ENCODE assay signal across 8 mouse cellular contexts in the genomic region with DNA sequence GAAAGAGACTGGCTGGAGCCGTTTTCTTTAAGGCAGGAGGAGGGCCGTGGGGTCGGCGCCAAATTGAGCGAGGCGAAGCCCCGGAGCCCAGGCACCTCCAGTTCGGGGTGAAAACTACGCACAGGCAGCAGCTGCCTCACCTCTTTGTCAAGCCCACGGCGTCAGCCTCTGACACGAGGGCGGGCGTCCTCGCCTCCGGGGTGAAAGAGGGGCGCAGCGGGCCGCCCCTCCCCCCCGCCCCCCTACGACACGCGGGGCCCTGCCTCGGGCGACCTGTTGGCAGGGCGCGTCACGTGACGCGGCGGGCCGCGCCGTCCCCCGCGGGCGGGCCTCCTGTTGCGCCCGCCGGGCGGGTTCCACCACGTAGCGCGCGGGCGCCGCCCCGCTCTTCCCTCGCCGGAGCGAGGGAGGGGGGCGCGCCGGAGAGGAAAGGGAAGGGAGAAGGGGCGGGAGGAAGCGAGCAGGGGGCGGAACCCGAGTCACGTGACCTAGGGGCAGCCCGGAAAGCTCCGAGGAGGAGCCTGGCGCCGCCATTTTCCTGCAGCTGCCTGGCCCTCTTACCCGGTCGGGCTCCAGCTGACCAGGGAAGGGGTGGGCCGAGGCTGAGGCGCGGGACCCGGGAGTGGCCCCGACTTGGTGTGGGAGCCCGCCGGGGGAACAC. TPM values are rescaled to one million over a fixed set of nuclear protein-coding genes. Genes with fewer than 3 reads are reported as not detected.
DNase-seq lines count a peak whose midpoint lies in the region; ATAC-seq and TF ChIP-seq lines count a peak whose summit lies in the region.

A gene (plus strand): TSS at position 482 of the 661 bp plus-strand sequence.

- WGBS in heart, embryonic 10.5 days: under 1% methylated on average over 64 of the region's 72 CpGs
- under 1% methylated on average over 38 of the region's 72 CpGs for WGBS in kidney, embryonic 15.5 days

- H3K27ac ChIP-seq in bone marrow macrophage, adult 2 months (ENCODE audit: insufficient read depth, low read depth, low read length): peak within 1 kb of the TSS; percentile 98
- H3K27ac ChIP-seq in embryonic fibroblast, embryonic 13.5 days (ENCODE audit: insufficient read depth, low read length): peak within 1 kb of the TSS; percentile 99
- peak within 1 kb of the TSS; percentile 98 for H3K27ac ChIP-seq in heart, embryonic 10.5 days
- peak within 1 kb of the TSS; percentile 99 for H3K27ac ChIP-seq in kidney, embryonic 15.5 days

- no peaks in the 10 kb centered on the region for H3K36me3 ChIP-seq in heart, embryonic 10.5 days
- H3K36me3 ChIP-seq in kidney, embryonic 15.5 days: no peaks in the 10 kb centered on the region

- H3K4me1 ChIP-seq in bone marrow macrophage, adult 2 months (ENCODE audit: control insufficient read depth, insufficient read depth, low read length): peaks cover 16% of the 10 kb centered on the region
- peaks cover 5% of the 10 kb centered on the region for H3K4me1 ChIP-seq in embryonic fibroblast, embryonic 13.5 days (ENCODE audit: control insufficient read depth, insufficient read depth, low read length)
- H3K4me1 ChIP-seq in heart, embryonic 10.5 days: peaks cover 10% of the 10 kb centered on the region
- peaks cover 14% of the 10 kb centered on the region for H3K4me1 ChIP-seq in kidney, embryonic 15.5 days

- no peaks in the 10 kb centered on the region for H3K9me3 ChIP-seq in heart, embryonic 10.5 days
- no peaks in the 10 kb centered on the region for H3K9me3 ChIP-seq in kidney, embryonic 15.5 days (replicated peaks)

- H3K4me3 ChIP-seq in bone marrow macrophage, adult 2 months (ENCODE audit: insufficient read depth, low read length): peak within 1 kb of the TSS; percentile 80
- peak within 1 kb of the TSS; percentile 89 for H3K4me3 ChIP-seq in embryonic fibroblast, embryonic 13.5 days (ENCODE audit: insufficient read depth, low read length)
- H3K4me3 ChIP-seq in heart, embryonic 10.5 days: peak within 1 kb of the TSS; percentile 85
- H3K4me3 ChIP-seq in kidney, embryonic 15.5 days (replicated peaks): peak within 1 kb of the TSS; percentile 88

- peak within 1 kb of the TSS; percentile 87 for H3K9ac ChIP-seq in kidney, embryonic 15.5 days

- peak within 1 kb of the TSS; percentile 71 for H3K4me2 ChIP-seq in kidney, embryonic 15.5 days

- no peak for TF ChIP-seq CTCF in bone marrow macrophage, adult 2 months (IDR thresholded peaks at IDR 0.05; ENCODE audit: low read depth, low read length)
- no peak for TF ChIP-seq CTCF in embryonic fibroblast, embryonic 13.5 days (IDR thresholded peaks at IDR 0.05; ENCODE audit: borderline replicate concordance, insufficient read depth, low read length)

- DNase-seq in A20 (ENCODE audit: low read depth, low spot score): peak; percentile 98
- DNase-seq in heart, embryonic 10.5 days (ENCODE audit: low spot score): peak; percentile 98
- peak; percentile 99 for DNase-seq in liver
- DNase-seq in spleen, postnatal 4 days (ENCODE audit: low spot score in 2 of 2): peak; percentile 99

- peak; percentile 96 for ATAC-seq in kidney, embryonic 15.5 days (replicated peaks; ENCODE audit: low FRiP score)
- ATAC-seq in monocyte, adult 5-6 weeks (replicated peaks; ENCODE audit: insufficient number of reproducible peaks, low FRiP score, low TSS enrichment, poor library complexity, severe bottlenecking): peak; percentile 82

- TF ChIP-seq POLR2A in bone marrow macrophage, adult 2 months (IDR thresholded peaks at IDR 0.05; ENCODE audit: borderline replicate concordance, low read depth, low read length): 0 out of 2 replicates have a peak, but pooled peaks have one; percentile 54
- TF ChIP-seq POLR2A in embryonic fibroblast, embryonic 13.5 days (IDR thresholded peaks at IDR 0.05; ENCODE audit: low read depth, low read length): peak; percentile 87

- no peaks in the 10 kb centered on the region for H3K27me3 ChIP-seq in heart, embryonic 10.5 days (ENCODE audit: insufficient read depth, poor library complexity, severe bottlenecking)
- H3K27me3 ChIP-seq in kidney, embryonic 15.5 days: no peaks in the 10 kb centered on the region

RNA-seq across cellular contexts. Expression of the gene that starts here (rescaled TPM):
- 430 and 434 TPM in 2 replicates for polyA plus RNA-seq in bone marrow macrophage, adult 2 months (2012; ENCODE audit: insufficient read depth, insufficient read length, missing spikeins)
- 615 and 683 TPM in 2 replicates for polyA plus RNA-seq in embryonic fibroblast, embryonic 13.5 days (2011; ENCODE audit: insufficient read length, low read depth, missing spikeins)
- polyA plus RNA-seq in heart, embryonic 10.5 days (2016; fragmentation: Nextera tagmentation; extraction: Ambion mirVana): 29.5 and 29.8 TPM in 2 replicates
- polyA plus RNA-seq in kidney, embryonic 15.5 days (2015; fragmentation: Nextera tagmentation; extraction: Ambion mirVana): 39.1 and 39.9 TPM in 2 replicates
- 450 to 531 TPM (median 492 TPM) in 3 replicates for total RNA-seq in monocyte, adult 5-6 weeks (2017)

Comparison
In these comparisons a context has a peak if more than half of its experiments do, and no peak if none do; other contexts are left out.
1. Peak in every context shown above with its lines: DNase-seq, ATAC-seq, H3K4me3 ChIP-seq and H3K27ac ChIP-seq.
2. RNA of the gene that starts here (polyA plus RNA-seq): 615 to 683 TPM in embryonic fibroblast, embryonic 13.5 days and 430 to 434 TPM in bone marrow macrophage, adult 2 months; 39.1 to 39.9 TPM in kidney, embryonic 15.5 days and 29.5 to 29.8 TPM in heart, embryonic 10.5 days; every median in the first group is over 10 times any median in the second.